Mouse (Mus musculus): ENCODE results near the gene Pih1d3.

Gene Pih1d3

GRCm38 (mm10) chr1:31222564-31222963 is at the start of gene Pih1d3, which contains the start of gene 4931428L18Rik:
Gene Pih1d3, plus strand, starts transcription at chr1:31222838.
Gene 4931428L18Rik, minus strand, starts transcription at chr1:31222684.
- no peak for DNase-seq (ENCODE audit: low read depth)

GRCm38 (mm10) chr1:31175401-31175800 is 47.2 kb upstream of the Pih1d3 start:
- DNase-seq (ENCODE audit: low read depth) = no peak

GRCm38 (mm10) chr1:31176101-31176500 is 46.5 kb upstream of the Pih1d3 start, which contains the start of gene Lgsn:
Gene Lgsn, plus strand, starts transcription at chr1:31176401.
- no peak for DNase-seq (ENCODE audit: low read depth)

GRCm38 (mm10) chr1:31178264-31178663 is 44.4 kb upstream of the Pih1d3 start:
- no peak for DNase-seq (ENCODE audit: low read depth)

GRCm38 (mm10) chr1:31190237-31190866 is 32.3 kb upstream of the Pih1d3 start:
- DNase-seq (ENCODE audit: low read depth) = no peak

- no peak for DNase-seq (ENCODE audit: low read depth)
Observed at GRCm38 (mm10) chr1:31195633-31196032, 27.0 kb upstream of the Pih1d3 start.

GRCm38 (mm10) chr1:31196959-31197358 is 25.7 kb upstream of the Pih1d3 start:
- no peak for DNase-seq (ENCODE audit: low read depth)

GRCm38 (mm10) chr1:31203771-31204170 is 18.9 kb upstream of the Pih1d3 start:
- DNase-seq (ENCODE audit: low read depth) = no peak

- DNase-seq (ENCODE audit: low read depth) = no peak
Observed at GRCm38 (mm10) chr1:31205346-31205745, 17.3 kb upstream of the Pih1d3 start.

GRCm38 (mm10) chr1:31205770-31206169 is 16.9 kb upstream of the Pih1d3 start:
- DNase-seq (ENCODE audit: low read depth) = no peak

- DNase-seq (ENCODE audit: low read depth) = peak; percentile 52
Observed at GRCm38 (mm10) chr1:31210144-31210543, 12.5 kb upstream of the Pih1d3 start.

GRCm38 (mm10) chr1:31214831-31215230 is 7.8 kb upstream of the Pih1d3 start:
- no peak for DNase-seq (ENCODE audit: low read depth)

GRCm38 (mm10) chr1:31220599-31221250 is 1.9 kb upstream of the Pih1d3 start:
- DNase-seq (ENCODE audit: low read depth) = no peak

GRCm38 (mm10) chr1:31233319-31234036 is 10.8 kb downstream of the Pih1d3 start:
- no peak for DNase-seq (ENCODE audit: low read depth)

- no peak for DNase-seq (ENCODE audit: low read depth)
Observed at GRCm38 (mm10) chr1:31260218-31260923, 37.7 kb downstream of the Pih1d3 start.
